Mouse (Mus musculus): ENCODE data around the gene Aars2.

DNA sequence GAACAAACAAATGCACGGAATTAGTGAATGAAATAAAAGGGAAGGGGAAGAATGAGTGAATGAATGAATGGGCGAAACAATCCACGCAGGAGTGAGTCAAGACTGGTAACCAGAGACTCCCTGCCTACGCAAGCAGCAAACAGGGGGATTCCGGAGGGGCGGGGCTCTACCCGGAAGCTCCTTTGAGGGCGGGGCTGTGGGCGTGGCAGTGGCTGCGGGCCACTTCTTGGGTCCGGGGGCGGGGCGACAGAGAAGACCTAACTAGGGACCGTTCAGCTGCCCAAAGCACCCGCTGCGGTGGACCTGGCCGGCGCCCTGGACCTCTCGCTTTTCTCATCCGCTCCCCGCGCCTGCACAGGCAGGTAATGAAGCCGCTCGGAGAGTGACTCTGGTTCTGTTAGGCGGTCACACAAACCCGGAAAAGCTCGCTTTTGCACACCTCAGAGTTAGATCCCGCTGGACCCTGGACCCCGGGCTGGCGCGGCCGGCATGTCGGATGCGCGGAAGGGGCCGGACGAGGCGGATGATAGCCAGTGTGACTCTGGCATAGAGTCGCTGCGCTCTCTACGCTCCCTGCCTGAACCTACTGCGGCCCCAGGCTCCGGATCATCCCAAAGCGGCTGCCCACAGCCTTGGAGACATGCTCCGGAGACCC is 48.9 kb downstream of the Aars2 start, which contains the start of gene Nfkbie:
- no peak for TF ChIP-seq CTCF (IDR thresholded peaks at IDR 0.05; ENCODE audit: insufficient read depth, low read length)
- TF ChIP-seq POLR2A (IDR thresholded peaks at IDR 0.05; ENCODE audit: borderline replicate concordance, extremely low read depth, low read depth, low read length) = peak; percentile 68; the same call in 1 of the 2 replicates
